Mouse (Mus musculus) bone marrow macrophage, adult 2 months (primary cell): ENCODE data around the gene Slc3a1. TPM values are rescaled to one million over a fixed set of nuclear protein-coding genes. Genes with fewer than 3 reads are reported as not detected.

Experiments used
- H3K27ac ChIP-seq: 2 replicates; pipeline ENCODE4 v1.5.1; 2012; ENCODE audit warnings: low read depth, low read length; ENCODE audit not compliant: insufficient read depth
- H3K4me1 ChIP-seq: 2 replicates; pipeline ENCODE4 v1.6.1; 2012; ENCODE audit warnings: low read length; ENCODE audit not compliant: control insufficient read depth, insufficient read depth
- H3K4me3 ChIP-seq: 2 replicates; pipeline ENCODE4 v1.5.1; 2012; ENCODE audit warnings: mild to moderate bottlenecking, low read length, moderate library complexity; ENCODE audit not compliant: insufficient read depth
- CTCF ChIP-seq: IDR thresholded peaks from 2 replicates; pipeline ENCODE4 v1.5.1; 2012; ENCODE audit warnings: low read depth, mild to moderate bottlenecking, low read length, moderate library complexity
- POLR2A ChIP-seq: IDR thresholded peaks from 2 replicates; pipeline ENCODE4 v1.6.1; 2012; ENCODE audit warnings: mild to moderate bottlenecking, low read depth, low read length, borderline replicate concordance
- polyA plus RNA-seq: library from polyadenylated mRNA; stranded (reverse); fragments of >200 nt; gene quantifications from 2 replicates; pipeline ENCODE4 v1.2.4, GENCODE M21; 2012; ENCODE audit not compliant: missing spikeins, insufficient read depth, insufficient read length

The Slc3a1 gene
- polyA plus RNA-seq, 1 experiment: 0.32 TPM

DNA sequence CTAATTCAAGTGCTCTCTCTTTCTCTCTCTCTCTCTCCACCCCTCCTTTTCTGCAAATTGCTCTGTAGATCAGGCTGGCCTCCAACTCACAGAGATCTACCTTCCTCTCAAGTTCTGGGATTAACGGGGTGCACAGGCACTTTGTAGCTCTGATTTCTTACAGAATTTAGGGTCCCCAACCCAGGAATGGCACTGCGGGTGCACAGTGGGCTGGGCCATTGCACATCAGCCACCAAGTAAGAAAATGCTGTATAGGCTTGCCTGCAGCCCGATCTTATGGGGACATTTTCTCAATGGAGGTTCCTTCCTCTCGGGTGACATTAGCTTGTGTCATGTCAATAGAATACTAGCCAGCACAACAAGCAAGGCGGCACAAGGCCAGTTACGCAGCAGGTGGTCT lies 31.0 kb downstream of the Slc3a1 start:
- Histone ChIP-seq H3K27ac (no peak overlapping the region), H3K4me3 (no peak overlapping the region), H3K4me1 (no peaks in the 10 kb centered on the region)
- TF ChIP-seq CTCF (no peak), POLR2A (no peak)

DNA sequence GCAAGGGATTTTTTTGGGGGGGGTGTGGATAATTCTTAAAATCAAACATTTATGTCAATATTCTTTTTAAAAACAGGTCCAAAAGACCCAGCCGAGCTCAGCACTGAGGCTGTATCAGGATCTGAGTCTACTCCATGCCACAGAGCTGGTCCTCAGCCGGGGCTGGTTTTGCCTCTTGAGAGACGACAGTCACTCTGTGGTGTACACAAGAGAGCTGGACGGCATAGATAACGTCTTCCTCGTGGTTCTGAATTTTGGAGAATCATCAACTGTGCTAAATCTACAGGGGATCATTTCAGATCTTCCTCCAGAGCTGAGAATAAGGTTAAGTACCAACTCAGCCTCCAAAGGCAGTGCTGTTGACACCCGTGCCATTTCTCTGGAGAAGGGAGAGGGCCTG lies 35.4 kb downstream of the Slc3a1 start:
- no peak for TF ChIP-seq POLR2A
- no peak for TF ChIP-seq CTCF
- no peak overlapping the region for H3K27ac ChIP-seq
- no peaks in the 10 kb centered on the region for H3K4me1 ChIP-seq
- H3K4me3 ChIP-seq: no peak overlapping the region

DNA sequence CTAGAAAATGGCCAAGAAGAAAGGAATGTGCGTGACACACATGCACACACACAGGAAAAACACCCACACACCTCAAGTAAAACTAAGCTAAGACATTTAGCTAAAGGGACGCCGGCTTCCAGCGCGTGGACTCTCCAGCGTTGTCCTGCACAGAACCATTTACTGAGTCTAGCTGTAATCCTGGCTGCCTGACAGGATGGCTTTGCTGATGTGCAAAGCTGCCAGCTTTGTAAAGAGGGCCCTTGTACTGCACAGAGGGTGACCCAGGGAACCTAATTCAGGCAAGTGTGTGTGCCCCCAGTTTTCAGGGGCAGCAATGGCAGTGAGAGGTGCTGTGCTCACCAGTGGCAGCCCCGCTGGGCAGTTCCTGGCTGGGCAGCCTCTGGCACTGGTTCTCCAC lies 39.2 kb downstream of the Slc3a1 start:
- TF ChIP-seq POLR2A (no peak), CTCF (no peak)
- Histone ChIP-seq H3K27ac (no peak overlapping the region), H3K4me1 (no peaks in the 10 kb centered on the region), H3K4me3 (no peak overlapping the region)

- H3K27ac ChIP-seq: no peak overlapping the region
- TF ChIP-seq POLR2A: no peak
- TF ChIP-seq CTCF: no peak
- no peak overlapping the region for H3K4me3 ChIP-seq
- no peaks in the 10 kb centered on the region for H3K4me1 ChIP-seq
Observed at GRCm38 (mm10) chr17:85070658-85071057, 42.5 kb downstream of the Slc3a1 start.

GRCm38 (mm10) chr17:85071088-85071775 lies 43.1 kb downstream of the Slc3a1 start:
- Histone ChIP-seq H3K4me3 (no peak overlapping the region), H3K27ac (no peak overlapping the region), H3K4me1 (no peaks in the 10 kb centered on the region)
- no peak for TF ChIP-seq CTCF
- TF ChIP-seq POLR2A: no peak

GRCm38 (mm10) chr17:85072383-85072782 lies 44.2 kb downstream of the Slc3a1 start:
- TF ChIP-seq POLR2A (no peak), CTCF (no peak)
- H3K4me1 ChIP-seq: no peaks in the 10 kb centered on the region
- H3K27ac ChIP-seq: no peak overlapping the region
- no peak overlapping the region for H3K4me3 ChIP-seq

DNA sequence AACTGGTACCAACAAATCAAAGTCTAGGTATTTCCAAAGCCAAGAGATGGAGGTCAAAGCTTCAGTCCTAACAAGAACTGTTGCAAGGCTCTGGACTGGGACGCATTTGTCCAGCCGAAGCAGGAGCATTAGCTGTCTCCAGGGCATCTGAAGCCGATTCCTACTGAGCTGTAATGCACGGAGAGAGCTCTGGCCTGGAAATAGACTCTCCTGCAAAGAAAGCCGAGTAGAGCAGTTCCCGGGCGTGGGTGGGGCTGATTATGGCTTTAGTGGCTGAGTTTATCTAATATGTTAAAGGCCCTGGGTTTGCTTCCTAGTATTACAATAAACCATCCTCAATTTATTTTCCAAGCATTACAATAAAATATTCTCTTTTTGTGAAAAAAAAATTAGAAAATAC lies 45.0 kb downstream of the Slc3a1 start:
- Histone ChIP-seq H3K27ac (no peak overlapping the region), H3K4me3 (no peak overlapping the region), H3K4me1 (no peaks in the 10 kb centered on the region)
- no peak for TF ChIP-seq POLR2A
- TF ChIP-seq CTCF: no peak

DNA sequence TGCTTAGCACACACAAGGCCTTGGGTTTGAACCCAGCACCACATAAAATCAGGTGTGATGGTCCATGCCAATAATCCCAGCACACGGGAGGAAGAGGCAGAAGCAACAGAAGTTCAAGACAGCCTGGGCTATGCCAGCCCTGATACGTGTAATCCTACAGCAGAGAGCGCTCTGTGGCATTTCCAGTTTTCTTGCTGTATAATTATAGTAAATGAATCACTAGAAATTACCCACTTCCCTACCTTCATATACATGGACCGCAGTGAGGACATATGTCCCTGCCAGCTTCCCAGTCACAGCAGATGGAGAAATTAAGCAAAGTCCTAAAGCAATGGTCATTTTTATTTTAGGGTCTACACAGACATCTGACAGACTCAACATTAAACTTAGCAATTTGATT lies 45.9 kb downstream of the Slc3a1 start:
- Histone ChIP-seq H3K4me1 (no peaks in the 10 kb centered on the region), H3K27ac (no peak overlapping the region), H3K4me3 (no peak overlapping the region)
- TF ChIP-seq POLR2A (no peak), CTCF (no peak)

- Histone ChIP-seq H3K4me3 (no peak overlapping the region), H3K4me1 (no peaks in the 10 kb centered on the region), H3K27ac (no peak overlapping the region)
- TF ChIP-seq POLR2A: no peak
Observed at GRCm38 (mm10) chr17:85079276-85079675, 51.1 kb downstream of the Slc3a1 start.

DNA sequence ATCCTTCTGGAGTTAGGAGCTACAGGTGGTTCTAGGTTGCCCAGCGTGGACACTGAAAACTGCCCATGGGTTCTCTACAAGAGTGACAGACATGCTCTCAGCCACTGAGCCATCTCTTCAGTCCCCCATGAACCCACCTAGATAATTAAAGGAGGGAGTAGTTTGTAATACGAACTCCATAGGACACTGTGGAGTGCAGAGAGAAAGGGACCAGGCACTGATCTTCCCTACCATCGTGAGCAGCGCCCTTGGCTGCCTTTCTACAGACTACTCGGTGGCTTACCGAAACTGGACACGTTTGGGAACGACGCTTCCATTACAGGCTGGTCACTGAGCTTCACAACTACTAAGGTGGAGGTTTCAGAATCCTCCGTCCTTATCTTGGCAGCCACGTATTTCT lies 52.6 kb downstream of the Slc3a1 start:
- Histone ChIP-seq H3K4me1 (no peaks in the 10 kb centered on the region), H3K4me3 (no peak overlapping the region), H3K27ac (no peak overlapping the region)
- TF ChIP-seq POLR2A (no peak), CTCF (no peak)

DNA sequence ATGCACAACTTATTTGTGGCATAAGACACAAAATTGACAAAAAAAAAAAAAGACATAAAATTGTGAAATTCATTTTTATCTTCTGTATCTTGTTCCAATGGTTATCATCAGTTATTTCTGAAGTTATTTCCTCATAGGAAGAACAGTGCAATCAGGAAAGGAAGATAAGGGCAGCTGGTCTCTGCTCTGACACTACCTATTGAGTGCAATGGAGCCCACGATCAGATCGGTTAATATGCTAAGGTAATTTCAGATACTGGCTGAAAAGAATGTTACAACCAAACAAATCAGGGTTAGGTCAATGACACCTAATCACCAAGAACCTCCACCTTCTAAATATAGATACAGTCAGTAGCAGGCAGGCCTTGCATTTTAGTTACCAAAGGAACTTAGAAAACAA lies 57.2 kb downstream of the Slc3a1 start:
- TF ChIP-seq CTCF: no peak
- no peak for TF ChIP-seq POLR2A
- Histone ChIP-seq H3K4me1 (peaks cover 4% of the 10 kb centered on the region), H3K4me3 (no peak overlapping the region), H3K27ac (no peak overlapping the region)
